Mouse (Mus musculus) R1 (cell line): ENCODE measurements around the gene Sirpb1a.
"Not testable (repeated sequence)": the region's sequence is repeated elsewhere in the genome, so short reads cannot be mapped to it uniquely, and the experiment has no call there.

Experiments
- DNase-seq: peaks from one replicate; pipeline ENCODE4 v3.0.0-alpha.2; 2018; ENCODE audit warnings: low read depth, low spot score

The Sirpb1a gene

GRCm38 (mm10) chr3:15426447-15426846 lies at the start of gene Sirpb1a:
TSS of gene Sirpb1a (minus strand) at chr3:15426520.
- DNase-seq = not testable (repeated sequence)

DNA sequence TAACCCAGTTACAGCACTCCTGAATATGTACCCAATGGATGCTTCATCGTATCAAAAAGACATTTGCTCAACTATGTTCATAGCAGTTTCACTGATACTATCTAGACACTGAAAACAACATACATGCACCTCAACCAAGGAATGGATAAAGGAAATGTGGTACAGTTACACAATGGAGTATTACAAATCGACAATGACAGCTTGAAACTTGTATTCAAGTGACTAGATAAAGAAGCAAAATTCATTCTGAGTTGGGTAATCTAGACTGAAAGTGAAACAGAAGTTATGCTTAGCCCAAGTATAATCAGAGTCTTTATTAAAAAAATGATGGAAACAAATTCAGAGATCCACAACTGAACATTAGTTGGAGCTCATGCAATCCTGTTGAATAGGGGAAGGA lies 48.5 kb upstream of the Sirpb1a start:
- not testable (repeated sequence) for DNase-seq

DNA sequence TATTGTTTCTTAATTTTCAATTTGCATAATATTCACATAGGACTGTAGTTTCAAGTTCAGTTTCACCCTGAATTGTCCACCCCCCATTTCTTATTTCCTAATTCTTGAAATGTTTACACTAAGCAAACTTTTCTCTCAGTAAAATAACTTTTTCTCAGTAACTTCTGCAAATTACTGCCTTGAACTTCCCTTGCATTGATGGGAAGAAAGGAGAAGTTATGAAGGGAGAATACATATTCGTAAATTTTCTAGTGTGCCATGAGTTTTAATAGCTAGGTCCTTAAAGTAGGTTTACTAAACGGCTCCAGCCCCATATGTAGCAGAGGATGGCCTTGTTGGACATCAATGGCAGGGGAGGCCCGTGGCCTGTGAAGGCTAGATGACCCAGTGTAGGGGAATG lies 43.8 kb upstream of the Sirpb1a start:
- not testable (repeated sequence) for DNase-seq

GRCm38 (mm10) chr3:15443936-15444335 lies 17.6 kb upstream of the Sirpb1a start:
- not testable (repeated sequence) for DNase-seq

GRCm38 (mm10) chr3:15439844-15440243 lies 13.5 kb upstream of the Sirpb1a start:
- not testable (repeated sequence) for DNase-seq

DNA sequence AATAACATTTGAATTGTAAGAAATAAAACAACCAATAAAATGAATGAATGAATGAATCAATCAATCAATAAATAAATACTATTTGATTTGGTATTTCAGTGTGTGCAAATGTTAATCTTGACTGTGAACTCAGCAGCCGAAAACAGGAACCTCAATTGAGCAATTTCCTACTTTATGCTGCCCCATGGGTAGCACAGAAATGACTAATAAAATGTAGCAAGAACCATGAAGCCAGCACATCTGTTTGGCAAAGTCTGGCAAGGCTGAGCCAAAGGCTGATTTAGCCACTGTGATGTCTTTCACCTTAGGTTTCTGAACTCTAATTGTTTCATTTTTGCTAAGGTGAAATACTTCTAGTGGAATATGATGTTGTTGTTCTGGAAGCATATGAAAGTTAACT lies 1.6 kb upstream of the Sirpb1a start:
- no peak for DNase-seq

GRCm38 (mm10) chr3:15355690-15356089 lies 70.6 kb downstream of the Sirpb1a start:
- not testable (repeated sequence) for DNase-seq

DNA sequence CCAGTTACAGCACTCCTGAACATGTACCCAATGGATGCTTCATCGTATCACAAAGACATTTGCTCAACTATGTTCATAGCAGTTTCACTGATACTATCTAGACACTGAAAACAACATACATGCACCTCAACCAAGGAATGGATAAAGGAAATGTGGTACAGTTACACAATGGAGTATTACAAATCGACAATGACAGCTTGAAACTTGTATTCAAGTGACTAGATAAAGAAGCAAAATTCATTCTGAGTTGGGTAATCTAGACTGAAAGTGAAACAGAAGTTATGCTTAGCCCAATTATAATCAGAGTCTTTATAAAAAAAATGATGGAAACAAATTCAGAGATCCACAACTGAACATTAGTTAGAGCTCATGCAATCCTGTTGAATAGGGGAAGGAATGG lies 76.0 kb downstream of the Sirpb1a start:
- not testable (repeated sequence) for DNase-seq

- not testable (repeated sequence) for DNase-seq
These were observed 80.7 kb downstream of the Sirpb1a start for GRCm38 (mm10) chr3:15345606-15346005.

DNA sequence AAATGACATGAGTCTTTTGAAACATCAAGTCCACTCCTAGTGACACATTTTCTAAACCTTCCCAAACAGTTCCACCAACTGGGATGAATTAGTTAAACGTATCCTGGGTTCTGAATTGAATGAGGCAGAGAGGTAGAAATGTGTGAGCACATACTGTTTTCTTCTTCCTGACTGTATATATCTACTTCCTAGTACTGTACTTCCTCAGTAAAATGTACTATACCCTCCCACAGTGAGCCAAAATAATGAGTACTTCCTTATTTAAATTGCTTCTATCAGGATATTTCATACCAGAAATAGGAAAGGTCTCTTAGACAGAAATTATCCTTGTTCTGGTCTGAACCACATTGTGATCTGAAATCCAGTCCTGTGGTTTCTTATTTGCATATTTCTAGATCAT lies 86.0 kb downstream of the Sirpb1a start:
- no peak for DNase-seq

DNA sequence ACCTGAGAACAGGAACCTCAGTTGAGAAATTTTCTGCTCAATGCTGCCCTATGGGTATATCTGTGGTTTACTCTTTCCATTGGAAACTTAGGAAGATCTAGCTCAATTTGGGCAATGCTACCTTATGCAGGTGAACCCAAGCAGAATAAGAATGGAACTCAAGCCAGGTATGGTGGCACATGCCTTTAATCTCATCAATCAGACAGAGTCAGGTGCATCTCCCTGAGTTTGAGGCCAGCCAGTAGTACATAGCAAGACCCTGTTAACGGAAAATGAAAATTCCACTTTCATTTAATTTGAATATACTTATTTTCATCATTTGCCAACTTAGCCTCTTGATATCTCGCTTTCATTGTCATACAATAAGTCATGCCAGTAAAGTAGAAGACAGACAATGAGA lies 92.1 kb downstream of the Sirpb1a start:
- DNase-seq = no peak

DNA sequence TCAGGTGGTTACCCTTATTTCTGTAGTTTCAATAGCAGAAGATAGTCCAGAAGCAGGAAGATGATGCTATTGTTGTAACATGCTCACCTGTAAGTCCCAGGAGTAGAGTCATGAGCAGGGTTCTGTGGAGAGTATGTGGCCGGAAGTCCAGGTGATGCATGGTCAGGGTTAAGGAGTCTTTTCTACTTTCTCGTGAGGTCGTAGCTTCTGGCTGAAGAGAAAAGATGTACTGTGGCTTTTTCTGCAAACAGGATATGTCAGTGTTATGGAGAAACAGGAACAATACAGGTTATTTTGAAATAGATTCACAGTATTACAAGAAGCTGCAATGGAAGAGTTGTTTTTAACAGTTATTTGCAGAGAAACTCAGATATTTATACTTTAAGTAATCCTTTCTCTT lies 94.3 kb downstream of the Sirpb1a start, which contains the start of gene Gm9733:
Gene Gm9733, minus strand, starts transcription at position 240 of the 400 bp plus-strand sequence.
- DNase-seq = no peak

DNA sequence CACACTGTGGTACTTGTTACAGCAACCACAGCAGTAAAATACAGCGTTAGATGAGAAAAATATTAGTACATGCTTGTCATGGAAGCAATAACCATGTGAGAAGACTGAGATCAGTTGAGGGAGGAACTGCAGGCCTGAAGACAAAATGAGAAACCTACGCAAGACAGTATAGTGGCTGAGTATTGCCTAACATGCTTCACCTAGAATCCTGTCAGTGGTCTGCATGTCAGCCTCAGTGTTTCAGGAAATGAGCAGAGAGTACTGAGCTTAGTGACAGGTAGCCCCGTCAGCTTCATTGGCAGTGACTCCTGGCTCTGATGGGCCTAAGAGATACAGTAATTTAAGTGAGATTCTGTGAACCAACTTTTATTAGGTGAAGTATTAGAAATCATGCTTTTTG lies 94.8 kb downstream of the Sirpb1a start:
- DNase-seq = no peak

DNA sequence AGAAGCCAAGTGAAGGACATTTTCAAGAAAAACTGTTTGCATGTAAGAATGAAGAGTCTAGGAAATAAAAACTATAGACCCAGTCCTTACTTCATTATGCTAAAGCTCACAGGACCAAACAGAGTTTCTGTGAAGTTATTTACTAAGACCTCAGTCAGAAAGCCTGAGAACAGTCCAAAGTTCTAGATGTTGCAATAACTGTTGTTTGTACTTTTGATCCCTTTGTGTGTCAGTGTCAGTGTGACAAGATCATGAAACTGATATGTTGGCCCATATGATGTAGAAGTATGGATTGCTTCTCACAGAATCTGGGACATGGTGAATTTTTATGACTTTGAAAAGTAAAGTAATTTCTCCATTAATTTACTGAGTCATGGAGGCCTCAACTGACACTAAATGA lies 96.8 kb downstream of the Sirpb1a start:
- no peak for DNase-seq
